Mouse (Mus musculus) ES-E14 (cell line): ENCODE data around the gene Sulf2.

Experiments used
- CHD2 ChIP-seq: IDR thresholded peaks from 2 replicates; pipeline ENCODE4 v1.6.1; 2014; ENCODE audit warnings: mild to moderate bottlenecking, low read depth, low read length, inconsistent platforms
- HCFC1 ChIP-seq: IDR thresholded peaks from 2 replicates; pipeline ENCODE4 v1.6.1; 2012; ENCODE audit warnings: low read length, inconsistent platforms, borderline replicate concordance; ENCODE audit not compliant: insufficient read depth
- MAFK ChIP-seq: IDR thresholded peaks from 2 replicates; pipeline ENCODE4 v1.6.1; 2014; ENCODE audit warnings: mild to moderate bottlenecking, low read depth, low read length, inconsistent platforms; ENCODE audit not compliant: insufficient read depth
- ZC3H11A ChIP-seq: IDR thresholded peaks from 2 replicates; pipeline ENCODE4 v1.6.1; 2012; ENCODE audit warnings: low read depth, mild to moderate bottlenecking, inconsistent platforms, low read length, borderline replicate concordance
- ZNF384 ChIP-seq: IDR thresholded peaks from 2 replicates; pipeline ENCODE4 v1.6.1; 2012; ENCODE audit warnings: low read depth, low read length, inconsistent platforms

GRCm38 (mm10) chr2:166153891-166154711 is 1.4 kb downstream of the Sulf2 start:
- TF ChIP-seq MAFK (no peak), CHD2 (no peak), ZC3H11A (no peak), ZNF384 (no peak), HCFC1 (no peak)
